Mouse (Mus musculus): ENCODE data around the gene Kcnmb4.

Kcnmb4 gene

GRCm38 (mm10) chr10:116397973-116398372 is 75.7 kb downstream of the Kcnmb4 start:
- no peak for DNase-seq

GRCm38 (mm10) chr10:116397573-116397972 is 76.1 kb downstream of the Kcnmb4 start:
- no peak for DNase-seq

GRCm38 (mm10) chr10:116396966-116397365 is 76.7 kb downstream of the Kcnmb4 start:
- DNase-seq = no peak

- no peak for DNase-seq
Observed at GRCm38 (mm10) chr10:116396279-116396678, 77.4 kb downstream of the Kcnmb4 start.

- DNase-seq = no peak
Observed at GRCm38 (mm10) chr10:116394585-116394984, 79.1 kb downstream of the Kcnmb4 start.

- no peak for DNase-seq
Observed at GRCm38 (mm10) chr10:116393790-116394475, 79.7 kb downstream of the Kcnmb4 start.

GRCm38 (mm10) chr10:116388840-116389239 is 84.8 kb downstream of the Kcnmb4 start:
- DNase-seq = no peak

GRCm38 (mm10) chr10:116386391-116386885 is 87.2 kb downstream of the Kcnmb4 start:
- no peak for DNase-seq

- DNase-seq = no peak
Observed at GRCm38 (mm10) chr10:116384401-116384800, 89.3 kb downstream of the Kcnmb4 start.

- DNase-seq = no peak
Observed at GRCm38 (mm10) chr10:116382826-116383685, 90.6 kb downstream of the Kcnmb4 start.

- DNase-seq = no peak
Observed at GRCm38 (mm10) chr10:116376853-116377252, 96.8 kb downstream of the Kcnmb4 start.

GRCm38 (mm10) chr10:116374111-116374510 is 99.6 kb downstream of the Kcnmb4 start:
- no peak for DNase-seq

GRCm38 (mm10) chr10:116370991-116371725 is 102.5 kb downstream of the Kcnmb4 start:
- DNase-seq = no peak

All from lung, postnatal 10 days (tissue).